Mouse (Mus musculus): ENCODE data around the gene Gstp1. TPM values are rescaled to one million over a fixed set of nuclear protein-coding genes. Genes with fewer than 3 reads are reported as not detected.

Gene Gstp1
- polyA plus RNA-seq (2012; rRNA removed): 230 and 274 TPM in 2 replicates
- 511 and 557 TPM in 2 replicates for polyA plus RNA-seq (2014; fragmentation: Nextera tagmentation; extraction: Ambion mirVana)

DNA sequence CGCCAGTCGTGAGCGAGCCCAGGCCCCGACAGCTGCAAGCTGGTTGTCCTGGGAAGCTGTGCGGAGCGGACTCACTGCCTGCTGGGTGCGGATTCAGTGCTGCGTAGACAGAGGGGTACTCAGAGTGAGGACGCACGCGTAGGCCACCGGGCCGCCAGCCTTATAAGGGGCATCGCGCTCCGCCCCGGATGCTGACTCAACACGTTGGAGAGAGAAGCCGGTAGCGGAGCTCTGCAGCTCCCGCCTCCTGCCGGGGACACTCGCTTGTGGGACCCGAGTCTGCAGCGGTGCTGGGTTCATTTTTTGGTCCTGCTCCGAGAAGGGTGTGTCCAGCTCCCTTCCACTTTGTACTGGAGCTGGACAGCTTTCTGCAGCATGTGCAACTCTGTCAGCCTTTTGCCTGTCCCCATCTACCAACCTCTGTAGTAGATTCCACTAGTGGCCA, at the start of gene Gstp1:
Gene Gstp1 (minus strand): TSS at position 198 of the 445 bp plus-strand sequence.
- Histone ChIP-seq H3K4me2 (ENCODE audit: low read depth) (peak within 1 kb of the TSS; percentile 64), H3K4me1 (replicated peaks; ENCODE audit: control insufficient read depth in 2 of 2, insufficient read depth in 2 of 2, low read length in 1 of 2) (peaks cover 3 to 23% of the 10 kb centered on the region in 2 experiments; a peak in 2 of 4 replicates), H3K9me3 (ENCODE audit: control insufficient read depth, low read length) (no peaks in the 10 kb centered on the region), H3K4me3 (ENCODE audit: insufficient read depth in 1 of 2, low read depth in 2 of 2, low read length in 2 of 2) (peak within 1 kb of the TSS; percentile 62 to 81), H3K36me3 (replicated peaks; ENCODE audit: control insufficient read depth, insufficient read depth, low read depth) (no peaks in the 10 kb centered on the region; the same call in 1 of the 2 replicates), H3K9ac (replicated peaks) (peak within 1 kb of the TSS; percentile 68), H3K27me3 (ENCODE audit: control insufficient read depth, insufficient read depth, low read length) (no peaks in the 10 kb centered on the region), H3K27ac (peak within 1 kb of the TSS; percentile 10)
- DNase-seq (ENCODE audit: low read depth in 3 of 3, low spot score in 3 of 3) (peak; percentile 68 to 71 (median 69)), ATAC-seq (ENCODE audit: insufficient read depth) (peak; percentile 80)
- peak; percentile 59 for TF ChIP-seq CTCF (IDR thresholded peaks at IDR 0.05; ENCODE audit: low read depth)
- no peak for TF ChIP-seq EP300 (IDR thresholded peaks at IDR 0.05; ENCODE audit: low read depth)
- 0% methylated on average over 26 of the region's 26 CpGs for WGBS (ENCODE audit: insufficient replicate concordance)

DNA sequence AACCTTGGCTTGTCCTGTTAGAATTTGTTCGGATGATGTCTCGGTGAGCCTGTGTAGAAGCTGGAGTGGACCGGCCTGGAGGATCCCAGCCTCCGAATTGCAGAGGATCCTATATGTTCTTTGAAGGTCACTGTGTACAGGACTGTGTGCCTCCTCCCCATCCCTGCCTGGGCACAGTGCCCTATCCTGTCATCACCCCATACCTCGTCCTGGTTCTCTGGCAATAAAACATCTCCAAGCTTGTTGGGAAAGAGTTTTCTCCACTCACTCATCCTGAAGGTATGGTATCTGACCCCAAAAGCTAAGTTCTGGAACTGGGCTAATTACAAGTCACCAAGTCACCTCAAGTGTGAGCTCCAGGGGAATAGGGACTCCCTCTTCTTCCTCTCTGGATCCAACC, 49.3 kb upstream of the Gstp1 start:
- Histone ChIP-seq H3K27me3 (ENCODE audit: control insufficient read depth, insufficient read depth, low read length) (no peaks in the 10 kb centered on the region), H3K4me1 (replicated peaks; ENCODE audit: control insufficient read depth in 2 of 2, insufficient read depth in 2 of 2, low read length in 1 of 2) (peaks cover 0 to 2% of the 10 kb centered on the region in 2 experiments; a peak in 1 of 4 replicates)
- 69% methylated on average over 5 of the region's 5 CpGs for WGBS (ENCODE audit: insufficient replicate concordance)

DNA sequence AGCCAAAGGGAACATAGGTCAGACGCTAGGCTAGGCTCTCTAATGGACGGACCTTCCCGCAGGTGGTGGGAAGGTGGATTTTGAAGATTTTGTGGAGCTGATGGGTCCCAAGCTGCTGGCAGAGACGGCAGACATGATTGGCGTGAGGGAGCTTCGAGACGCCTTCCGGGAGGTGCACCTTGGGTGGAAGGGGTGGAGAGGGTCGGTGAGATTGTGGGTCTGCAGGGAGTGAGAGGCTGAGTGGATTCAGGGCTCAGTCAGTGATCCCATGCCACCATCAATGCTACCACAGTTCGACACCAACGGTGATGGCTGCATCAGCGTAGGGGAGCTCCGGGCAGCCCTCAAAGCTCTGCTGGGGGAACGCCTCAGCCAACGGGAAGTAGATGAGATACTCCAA, 48.4 kb upstream of the Gstp1 start:
- no peak for TF ChIP-seq EP300 (IDR thresholded peaks at IDR 0.05; ENCODE audit: low read depth)
- no peak for TF ChIP-seq CTCF (IDR thresholded peaks at IDR 0.05; ENCODE audit: low read depth)
- DNase-seq (ENCODE audit: low read depth in 3 of 3, low spot score in 3 of 3) (no peak), ATAC-seq (ENCODE audit: insufficient read depth) (no peak)
- Histone ChIP-seq H3K27ac (no peak overlapping the region), H3K4me3 (ENCODE audit: insufficient read depth in 1 of 2, low read depth in 2 of 2, low read length in 2 of 2) (no peak overlapping the region), H3K4me1 (replicated peaks; ENCODE audit: control insufficient read depth in 2 of 2, insufficient read depth in 2 of 2, low read length in 1 of 2) (peaks cover 2 to 4% of the 10 kb centered on the region in 2 experiments), H3K9ac (replicated peaks) (no peak overlapping the region), H3K36me3 (replicated peaks; ENCODE audit: control insufficient read depth, insufficient read depth, low read depth) (no peaks in the 10 kb centered on the region), H3K4me2 (ENCODE audit: low read depth) (no peak overlapping the region), H3K27me3 (ENCODE audit: control insufficient read depth, insufficient read depth, low read length) (no peaks in the 10 kb centered on the region), H3K9me3 (ENCODE audit: control insufficient read depth, low read length) (no peaks in the 10 kb centered on the region)
- 71% methylated on average over 15 of the region's 15 CpGs for WGBS (ENCODE audit: insufficient replicate concordance)

More for the DNA sequence above, 49.3 kb upstream of the Gstp1 start:
- no peak overlapping the region for H3K4me2 ChIP-seq (ENCODE audit: low read depth)
- no peak overlapping the region for H3K9ac ChIP-seq (replicated peaks)
- no peak overlapping the region for H3K4me3 ChIP-seq (ENCODE audit: insufficient read depth in 1 of 2, low read depth in 2 of 2, low read length in 2 of 2)
- ATAC-seq (ENCODE audit: insufficient read depth): no peak
- TF ChIP-seq EP300 (IDR thresholded peaks at IDR 0.05; ENCODE audit: low read depth): no peak
- TF ChIP-seq CTCF (IDR thresholded peaks at IDR 0.05; ENCODE audit: low read depth): no peak
- H3K27ac ChIP-seq: no peak overlapping the region
- DNase-seq (ENCODE audit: low read depth in 3 of 3, low spot score in 3 of 3): no peak
- no peaks in the 10 kb centered on the region for H3K36me3 ChIP-seq (replicated peaks; ENCODE audit: control insufficient read depth, insufficient read depth, low read depth)
- H3K9me3 ChIP-seq (ENCODE audit: control insufficient read depth, low read length): no peaks in the 10 kb centered on the region

DNA sequence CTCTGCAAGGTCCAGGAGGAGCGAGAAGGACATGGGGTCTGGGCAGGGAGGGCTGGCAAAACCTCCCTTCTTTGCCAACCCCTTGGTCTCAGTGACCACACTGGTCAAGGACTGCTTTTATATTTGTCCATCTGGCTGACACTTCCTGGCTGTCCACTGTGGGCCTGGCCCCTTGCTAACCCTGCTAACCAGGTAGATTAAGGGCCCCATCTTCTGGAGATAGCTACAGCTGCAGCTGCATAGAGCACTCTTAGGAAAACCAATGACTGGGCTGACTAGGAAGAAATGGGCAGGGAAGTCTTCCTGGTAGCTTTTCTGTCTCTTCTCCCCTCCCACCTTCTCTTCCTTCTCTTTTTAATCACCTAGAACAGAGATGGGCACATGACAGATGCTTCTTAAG, 47.2 kb upstream of the Gstp1 start:
- Histone ChIP-seq H3K9ac (replicated peaks) (no peak overlapping the region), H3K27me3 (ENCODE audit: control insufficient read depth, insufficient read depth, low read length) (no peaks in the 10 kb centered on the region)
- WGBS (ENCODE audit: insufficient replicate concordance): 74% methylated on average over 1 of the region's 1 CpGs

DNA sequence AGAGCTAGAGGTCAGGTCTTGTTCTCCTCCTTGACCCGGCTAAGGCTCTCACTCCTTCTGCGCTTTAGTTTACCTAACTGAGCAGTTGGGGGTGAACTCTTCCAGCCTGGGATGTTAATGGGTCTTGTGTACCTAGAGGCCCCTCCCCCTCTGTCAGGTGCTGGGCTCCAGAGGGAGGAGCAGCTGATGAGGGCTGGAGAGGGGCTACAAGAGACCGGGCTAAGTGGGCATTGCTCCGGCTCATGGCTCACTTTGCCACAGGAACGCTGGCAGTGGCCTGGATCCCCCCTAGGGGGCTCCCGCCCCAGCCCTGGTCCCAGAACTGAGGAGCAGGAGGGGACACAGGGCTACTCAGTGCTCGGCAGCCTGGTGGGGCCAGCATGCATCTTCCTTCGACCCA, 46.0 kb upstream of the Gstp1 start:
- Histone ChIP-seq H3K4me2 (ENCODE audit: low read depth) (no peak overlapping the region), H3K27me3 (ENCODE audit: control insufficient read depth, insufficient read depth, low read length) (no peaks in the 10 kb centered on the region), H3K9ac (replicated peaks) (no peak overlapping the region), H3K4me1 (replicated peaks; ENCODE audit: control insufficient read depth in 2 of 2, insufficient read depth in 2 of 2, low read length in 1 of 2) (peaks cover 20 to 23% of the 10 kb centered on the region in 2 experiments), H3K4me3 (ENCODE audit: insufficient read depth in 1 of 2, low read depth in 2 of 2, low read length in 2 of 2) (no peak overlapping the region), H3K9me3 (ENCODE audit: control insufficient read depth, low read length) (no peaks in the 10 kb centered on the region), H3K36me3 (replicated peaks; ENCODE audit: control insufficient read depth, insufficient read depth, low read depth) (no peaks in the 10 kb centered on the region), H3K27ac (no peak overlapping the region)
- ATAC-seq (ENCODE audit: insufficient read depth): no peak
- WGBS (ENCODE audit: insufficient replicate concordance): 37% methylated on average over 8 of the region's 8 CpGs
- DNase-seq (ENCODE audit: low read depth in 3 of 3, low spot score in 3 of 3): no peak
- TF ChIP-seq CTCF (IDR thresholded peaks at IDR 0.05; ENCODE audit: low read depth): no peak

More for the DNA sequence above, 47.2 kb upstream of the Gstp1 start:
- Histone ChIP-seq H3K27ac (no peak overlapping the region), H3K36me3 (replicated peaks; ENCODE audit: control insufficient read depth, insufficient read depth, low read depth) (no peaks in the 10 kb centered on the region), H3K4me3 (ENCODE audit: insufficient read depth in 1 of 2, low read depth in 2 of 2, low read length in 2 of 2) (no peak overlapping the region), H3K4me2 (ENCODE audit: low read depth) (no peak overlapping the region), H3K4me1 (replicated peaks; ENCODE audit: control insufficient read depth in 2 of 2, insufficient read depth in 2 of 2, low read length in 1 of 2) (peaks cover 13 to 15% of the 10 kb centered on the region in 2 experiments), H3K9me3 (ENCODE audit: control insufficient read depth, low read length) (no peaks in the 10 kb centered on the region)
- ATAC-seq (ENCODE audit: insufficient read depth) (no peak), DNase-seq (ENCODE audit: low read depth in 3 of 3, low spot score in 3 of 3) (no peak)
- TF ChIP-seq EP300 (IDR thresholded peaks at IDR 0.05; ENCODE audit: low read depth) (no peak), CTCF (IDR thresholded peaks at IDR 0.05; ENCODE audit: low read depth) (peak; percentile 66)

All from liver, embryonic 14.5 days (tissue).